Mouse (Mus musculus): Measurements from ENCODE around the gene Bzw2.

DNA sequence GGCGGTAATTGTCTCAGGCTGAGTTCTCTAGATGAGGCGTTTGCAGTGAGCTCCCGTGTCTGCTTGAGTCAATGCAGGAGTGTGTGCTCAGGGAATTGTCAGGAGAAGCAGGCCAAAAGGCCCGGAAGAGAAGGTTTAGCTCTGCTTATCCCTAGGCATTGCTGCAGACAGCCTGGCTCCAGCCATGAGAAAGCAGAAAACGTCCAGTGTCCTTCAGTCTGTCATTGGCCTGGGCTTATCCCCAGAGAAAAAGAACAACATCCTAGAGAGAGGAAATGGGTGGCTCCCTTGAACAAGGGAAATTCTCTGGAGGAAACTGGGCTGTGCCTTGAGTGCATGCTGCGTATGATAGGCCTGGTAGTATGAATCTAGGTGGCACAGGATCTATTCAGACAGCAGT, 24.7 kb upstream of the Bzw2 start:
- TF ChIP-seq POLR2A (IDR thresholded peaks at IDR 0.05; ENCODE audit: borderline replicate concordance, control insufficient read depth, low read depth, low read length) (no peak), CTCF (IDR thresholded peaks at IDR 0.05; ENCODE audit: control insufficient read depth, insufficient read depth, low read length) (no peak)
